Mouse (Mus musculus) G1E (cell line): ENCODE measurements around the gene Acvrl1. TPM values are rescaled to one million over a fixed set of nuclear protein-coding genes. Genes with fewer than 3 reads are reported as not detected.

Experiments used
- ATAC-seq: 2 replicates; pipeline ENCODE4 v1.8.0; 2016; ENCODE audit warnings: mild to moderate bottlenecking; ENCODE audit not compliant: insufficient number of reproducible peaks, poor library complexity, low FRiP score, severe bottlenecking; ENCODE audit errors: extremely low read depth
- DNase-seq: peaks from one replicate; pipeline ENCODE4 v3.0.0; 2012; ENCODE audit warnings: low spot score
- H3K27me3 ChIP-seq: 2 replicates; pipeline ENCODE4 v1.6.1; 2012; ENCODE audit warnings: mild to moderate bottlenecking, low read length, inconsistent platforms; ENCODE audit not compliant: insufficient read depth
- H3K36me3 ChIP-seq: replicated peaks from 2 replicates; pipeline ENCODE3; 2012; ENCODE audit warnings: mild to moderate bottlenecking, inconsistent platforms
- H3K4me1 ChIP-seq: 2 replicates; pipeline ENCODE4 v1.6.1; 2012; ENCODE audit warnings: low read depth, low read length, inconsistent platforms, mixed read lengths; ENCODE audit not compliant: insufficient read depth
- H3K4me3 ChIP-seq: 2 replicates; pipeline ENCODE4 v1.5.1; 2012; ENCODE audit warnings: low read depth, mild to moderate bottlenecking, inconsistent platforms, low read length, moderate library complexity, mixed read lengths
- H3K9me3 ChIP-seq: replicated peaks from 2 replicates; pipeline ENCODE4 v1.6.1; 2012; ENCODE audit warnings: inconsistent platforms
- CTCF ChIP-seq: IDR thresholded peaks from 2 replicates; pipeline ENCODE4 v1.5.1; 2012; ENCODE audit warnings: low read depth, low read length, inconsistent platforms, mixed read lengths
- GATA1 ChIP-seq: IDR thresholded peaks from 2 replicates; pipeline ENCODE4 v1.6.1; 2012; ENCODE audit warnings: borderline replicate concordance, low read length, inconsistent platforms, mixed read lengths
- GATA2 ChIP-seq: IDR thresholded peaks from 2 replicates; pipeline ENCODE4 v1.6.1; 2012; ENCODE audit warnings: low read depth, low read length, inconsistent platforms, borderline replicate concordance
- POLR2AphosphoS5 ChIP-seq: IDR thresholded peaks from 2 replicates; pipeline ENCODE4 v1.6.1; 2012; ENCODE audit warnings: low read depth, low read length, inconsistent platforms; ENCODE audit not compliant: insufficient replicate concordance
- TAL1 ChIP-seq: conservative IDR thresholded peaks from 2 replicates; pipeline ENCODE4 v1.6.1; 2012; ENCODE audit warnings: low read depth, low read length, inconsistent platforms, mixed read lengths
- polyA plus RNA-seq: library from polyadenylated mRNA; stranded (reverse); fragments of >175 nt; gene quantifications from 2 replicates; pipeline ENCODE4 v1.2.3, GENCODE M21; 2012
- total RNA-seq, 2 experiments: library from RNA; stranded (forward) in 1 of 2; stranded (reverse) in 1 of 2; fragments of 200-1000 nt in 1 of 2; fragments of >200 nt in 1 of 2; fragmentation: Nextera tagmentation in 1 of 2; gene quantifications; 2 replicates each; pipeline ENCODE4 v1.2.3; 2014 to 2017

Gene Acvrl1
- total and polyA plus RNA-seq, 3 experiments: 0.02 to 0.60 TPM; not detected in 1

DNA sequence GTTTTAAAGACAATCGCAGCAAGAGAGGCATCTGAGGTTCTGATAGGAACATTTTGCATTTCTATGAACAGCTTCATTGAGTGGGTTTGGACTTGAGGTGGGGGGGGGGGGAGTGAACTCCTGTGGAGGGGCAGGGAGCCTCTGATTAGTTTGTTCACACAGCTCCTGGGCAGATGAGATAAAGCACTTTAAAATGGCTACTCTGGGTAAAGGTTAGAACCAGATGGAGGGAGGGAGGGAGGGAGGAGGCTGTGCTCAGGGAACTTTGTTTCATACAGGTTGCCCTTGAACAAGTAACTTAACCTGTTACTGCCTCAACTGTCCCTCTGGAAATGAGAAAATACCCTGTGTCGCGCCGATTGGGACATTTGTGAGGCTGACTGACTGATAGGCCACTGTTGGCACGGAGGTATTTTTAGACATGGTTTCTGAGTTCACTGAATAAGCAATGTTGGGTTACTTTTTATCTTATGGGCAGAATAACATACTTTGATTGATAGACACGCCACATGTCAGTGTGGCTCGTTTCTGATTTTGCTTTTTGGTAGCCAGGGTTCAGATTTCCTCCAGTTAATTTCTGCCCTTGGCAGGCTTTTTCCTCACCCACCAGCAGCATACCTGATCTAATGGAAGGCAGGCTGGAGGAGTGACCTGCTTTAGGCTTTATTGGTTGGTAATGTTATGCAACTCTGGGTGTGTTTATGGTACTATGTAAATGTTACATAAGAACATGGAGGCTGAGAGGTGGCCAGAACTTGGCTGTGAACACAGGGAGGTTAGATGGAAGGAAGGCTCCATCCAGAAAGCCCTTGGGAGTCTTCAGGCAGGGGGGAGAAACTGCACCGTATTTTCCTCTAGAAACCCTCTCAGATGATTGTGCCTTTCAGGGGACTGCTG, 48.7 kb downstream of the Acvrl1 start:
- peaks cover 63% of the 10 kb centered on the region for H3K9me3 ChIP-seq
- no peaks in the 10 kb centered on the region for H3K27me3 ChIP-seq
- no peak for ATAC-seq
- DNase-seq: no peak
- no peak overlapping the region for H3K4me3 ChIP-seq
- TF ChIP-seq POLR2AphosphoS5 (no peak), GATA1 (no peak), CTCF (no peak), GATA2 (no peak), TAL1 (no peak)
- H3K36me3 ChIP-seq: no peaks in the 10 kb centered on the region
- H3K4me1 ChIP-seq: no peaks in the 10 kb centered on the region

DNA sequence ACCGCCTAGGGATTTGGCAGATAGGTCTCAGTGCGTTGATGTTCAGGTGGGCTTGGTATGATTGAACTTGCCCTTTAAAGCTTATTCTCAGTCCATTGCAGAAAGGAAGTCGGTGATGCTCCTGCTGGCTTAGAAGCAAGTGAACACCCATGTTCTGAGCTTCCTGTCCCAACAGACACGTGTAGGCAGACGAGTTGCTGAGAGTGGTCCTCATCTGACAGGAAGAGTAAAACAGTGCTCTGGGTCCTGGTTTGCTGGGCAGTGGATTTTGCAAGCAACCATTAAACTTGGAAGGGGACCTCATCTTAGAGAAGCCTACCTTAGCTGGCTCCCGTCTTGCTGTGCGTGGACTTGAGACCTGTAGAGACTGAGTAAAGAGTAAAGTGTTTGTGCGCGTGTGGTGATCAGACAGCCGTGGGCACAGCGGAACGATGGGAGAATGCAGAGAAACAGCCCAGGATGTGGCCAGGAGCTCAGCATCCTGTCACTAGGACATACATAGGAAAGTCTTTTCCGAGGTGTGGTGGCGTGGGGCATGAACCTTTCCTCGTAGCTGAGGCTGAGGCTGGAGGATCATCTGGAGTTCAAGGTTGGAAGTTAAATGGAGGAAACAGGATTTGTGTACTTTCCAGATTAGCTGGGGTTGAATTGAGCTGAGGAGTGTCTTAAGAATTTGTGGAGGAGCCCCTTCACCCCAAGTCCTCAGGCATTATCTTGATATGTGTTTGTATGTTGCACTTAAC, 52.2 kb downstream of the Acvrl1 start:
- peaks cover 58% of the 10 kb centered on the region for H3K9me3 ChIP-seq
- H3K36me3 ChIP-seq: no peaks in the 10 kb centered on the region
- H3K4me1 ChIP-seq: no peaks in the 10 kb centered on the region
- TF ChIP-seq GATA2: no peak
- no peak for TF ChIP-seq POLR2AphosphoS5
- TF ChIP-seq TAL1: no peak
- TF ChIP-seq GATA1: no peak
- no peak for TF ChIP-seq CTCF
- no peak overlapping the region for H3K4me3 ChIP-seq
- ATAC-seq (no peak), DNase-seq (no peak)
- H3K27me3 ChIP-seq: no peaks in the 10 kb centered on the region

DNA sequence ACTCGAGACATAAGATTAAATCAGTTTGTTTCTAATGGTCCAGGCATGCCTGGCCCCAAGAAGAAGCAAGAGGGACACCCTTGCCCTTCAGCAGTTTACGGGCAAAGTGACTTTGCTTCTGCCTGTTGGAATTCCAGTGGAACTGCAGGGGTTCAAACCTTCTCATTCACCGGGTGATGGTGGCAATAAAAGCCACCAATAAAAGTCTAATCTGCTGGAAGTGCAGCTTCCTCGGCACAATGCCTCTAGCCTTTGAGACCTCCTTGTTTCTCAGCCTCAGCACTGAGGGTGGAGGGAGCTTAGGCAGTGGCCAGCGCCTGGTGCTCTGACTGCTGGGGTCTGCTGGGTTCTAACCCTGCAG, 52.8 kb downstream of the Acvrl1 start:
- H3K9me3 ChIP-seq: peaks cover 58% of the 10 kb centered on the region
- TF ChIP-seq TAL1 (no peak), GATA2 (no peak), GATA1 (no peak), POLR2AphosphoS5 (no peak), CTCF (no peak)
- H3K4me1 ChIP-seq: no peaks in the 10 kb centered on the region
- no peak overlapping the region for H3K4me3 ChIP-seq
- H3K27me3 ChIP-seq: no peaks in the 10 kb centered on the region
- DNase-seq (no peak), ATAC-seq (no peak)
- H3K36me3 ChIP-seq: no peaks in the 10 kb centered on the region

DNA sequence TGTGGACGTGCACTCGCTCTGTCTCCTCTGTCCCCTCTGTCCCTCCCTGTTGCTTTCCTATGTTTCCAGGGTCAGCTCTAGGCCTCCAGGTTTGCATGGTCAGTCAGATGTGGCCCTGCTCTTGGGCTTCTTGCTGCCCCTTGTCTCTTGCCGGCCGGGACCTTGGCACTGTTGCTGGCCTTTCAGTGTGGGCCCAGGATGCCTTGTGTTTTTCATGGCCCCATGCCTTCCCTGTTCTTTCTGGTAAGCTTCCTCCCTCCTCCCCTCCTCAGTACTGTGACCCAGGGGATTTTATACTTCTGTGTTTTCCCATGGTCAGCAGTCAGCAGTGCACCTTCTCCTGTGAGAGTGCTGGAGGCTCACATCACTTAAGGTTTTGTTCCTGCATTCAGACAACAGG, 53.2 kb downstream of the Acvrl1 start:
- Histone ChIP-seq H3K27me3 (no peaks in the 10 kb centered on the region), H3K36me3 (no peaks in the 10 kb centered on the region), H3K4me1 (no peaks in the 10 kb centered on the region), H3K4me3 (no peak overlapping the region), H3K9me3 (peaks cover 62% of the 10 kb centered on the region)
- TF ChIP-seq POLR2AphosphoS5 (no peak), TAL1 (no peak), CTCF (no peak), GATA1 (no peak), GATA2 (no peak)
- ATAC-seq: no peak
- DNase-seq: no peak

DNA sequence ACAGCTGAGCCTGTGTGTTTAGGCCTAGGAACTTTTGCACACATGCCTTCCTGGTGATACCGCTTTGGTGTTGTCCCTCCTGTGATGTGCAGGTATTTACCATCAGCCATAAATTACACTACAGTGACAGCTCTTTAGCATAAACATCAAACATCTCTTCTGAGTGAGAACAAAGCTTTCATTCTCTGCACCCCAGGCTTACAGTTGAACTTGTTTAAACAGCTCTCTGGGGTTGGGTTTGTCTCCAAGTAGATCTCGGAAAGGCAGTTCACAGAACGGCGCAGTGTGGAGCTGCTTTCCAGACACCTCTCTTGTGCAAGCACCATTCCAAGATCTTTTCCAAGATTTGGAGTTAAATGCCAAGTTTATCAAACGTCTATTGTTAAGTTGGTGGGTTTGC, 54.4 kb downstream of the Acvrl1 start:
- TF ChIP-seq POLR2AphosphoS5 (no peak), GATA1 (no peak), GATA2 (no peak)
- H3K4me1 ChIP-seq: no peaks in the 10 kb centered on the region
- no peak overlapping the region for H3K4me3 ChIP-seq
- no peaks in the 10 kb centered on the region for H3K27me3 ChIP-seq
- no peak for ATAC-seq
- H3K36me3 ChIP-seq: no peaks in the 10 kb centered on the region
- DNase-seq: no peak
- H3K9me3 ChIP-seq: peaks cover 72% of the 10 kb centered on the region

GRCm38 (mm10) chr15:101184300-101184699, 56.0 kb downstream of the Acvrl1 start:
- Histone ChIP-seq H3K4me1 (no peaks in the 10 kb centered on the region), H3K36me3 (no peaks in the 10 kb centered on the region), H3K9me3 (peaks cover 66% of the 10 kb centered on the region), H3K27me3 (no peaks in the 10 kb centered on the region), H3K4me3 (no peak overlapping the region)
- TF ChIP-seq TAL1 (no peak), GATA2 (no peak), GATA1 (no peak), POLR2AphosphoS5 (no peak), CTCF (no peak)
- DNase-seq: no peak
- ATAC-seq: no peak
